Mouse (Mus musculus) large intestine, adult 2 months (tissue): Measurements from ENCODE around the gene Lgals8. TPM values are rescaled to one million over a fixed set of nuclear protein-coding genes. Genes with fewer than 3 reads are reported as not detected.
A peak's percentile ranks its signal among the peaks of the same experiment; 100 is the strongest.
"Not testable (repeated sequence)": the region's sequence is repeated elsewhere in the genome, so short reads cannot be mapped to it uniquely, and the experiment has no call there.

Experiments
- DNase-seq: peaks from one replicate; pipeline ENCODE4 v3.0.0-alpha.2; 2012; ENCODE audit warnings: low read depth, low spot score
- whole genome bisulfite sequencing: fragments of 180-500 bp; shearing (Covaris S2); methylation state at CpG from one replicate; pipeline ENCODE4 v1.1.7; 2018; 5-methylcytosine and 5-hydroxymethylcytosine counted together
- polyA plus RNA-seq: library from polyadenylated mRNA; depleted of rRNA; stranded (reverse); fragments of >200 nt; gene quantifications from 2 replicates; pipeline ENCODE4 v1.2.3, GENCODE M21; 2012; rRNA removed

The Lgals8 gene
- polyA plus RNA-seq = 29.1 and 48.6 TPM in 2 replicates

- DNase-seq = no peak
- WGBS = 74% methylated on average over 1 of the region's 1 CpGs
Observed at GRCm38 (mm10) chr13:12464844-12465243, at the start of gene Lgals8. Gene Lgals8 (minus strand): TSS chr13:12464944.

- no peak for DNase-seq
- 66% methylated on average over 9 of the region's 9 CpGs for WGBS
Observed at GRCm38 (mm10) chr13:12511189-12511965, 46.6 kb upstream of the Lgals8 start.

- DNase-seq = peak; percentile 4
- WGBS = 30% methylated on average over 6 of the region's 6 CpGs
Observed at GRCm38 (mm10) chr13:12510032-12510431, 45.3 kb upstream of the Lgals8 start.

GRCm38 (mm10) chr13:12507426-12507825, 42.7 kb upstream of the Lgals8 start:
- 88% methylated on average over 6 of the region's 6 CpGs for WGBS
- no peak for DNase-seq

- DNase-seq = no peak
- 85% methylated on average over 3 of the region's 3 CpGs for WGBS
Observed at GRCm38 (mm10) chr13:12505359-12505758, 40.6 kb upstream of the Lgals8 start.

- no peak for DNase-seq
- WGBS = 58% methylated on average over 11 of the region's 11 CpGs
Observed at GRCm38 (mm10) chr13:12503238-12503751, 38.6 kb upstream of the Lgals8 start.

GRCm38 (mm10) chr13:12502665-12503237, 38.0 kb upstream of the Lgals8 start:
- no peak for DNase-seq

GRCm38 (mm10) chr13:12499107-12499506, 34.4 kb upstream of the Lgals8 start:
- whole genome bisulfite sequencing = 84% methylated on average over 7 of the region's 7 CpGs
- DNase-seq = no peak

More at GRCm38 (mm10) chr13:12502665-12503237, 38.0 kb upstream of the Lgals8 start:
- WGBS = 30% methylated on average over 4 of the region's 4 CpGs

GRCm38 (mm10) chr13:12497809-12498208, 33.1 kb upstream of the Lgals8 start:
- WGBS = 56% methylated on average over 8 of the region's 8 CpGs
- DNase-seq = no peak

GRCm38 (mm10) chr13:12494750-12495149, 30.0 kb upstream of the Lgals8 start:
- WGBS = 81% methylated on average over 9 of the region's 9 CpGs
- DNase-seq = no peak

- DNase-seq = no peak
- 83% methylated on average over 3 of the region's 3 CpGs for WGBS
Observed at GRCm38 (mm10) chr13:12492515-12492914, 27.8 kb upstream of the Lgals8 start.

- 71% methylated on average over 7 of the region's 7 CpGs for WGBS
Observed at GRCm38 (mm10) chr13:12485640-12486039, 20.9 kb upstream of the Lgals8 start.

GRCm38 (mm10) chr13:12485197-12485596, 20.5 kb upstream of the Lgals8 start:
- no peak for DNase-seq
- WGBS = 67% methylated on average over 2 of the region's 2 CpGs

More at GRCm38 (mm10) chr13:12485640-12486039, 20.9 kb upstream of the Lgals8 start:
- no peak for DNase-seq

GRCm38 (mm10) chr13:12479802-12480201, 15.1 kb upstream of the Lgals8 start:
- WGBS = 59% methylated on average over 6 of the region's 6 CpGs
- no peak for DNase-seq

GRCm38 (mm10) chr13:12478301-12478700, 13.6 kb upstream of the Lgals8 start:
- 79% methylated on average over 15 of the region's 15 CpGs for WGBS
- DNase-seq = no peak

- 89% methylated on average over 4 of the region's 4 CpGs for WGBS
- DNase-seq = no peak
Observed at GRCm38 (mm10) chr13:12476886-12477285, 12.1 kb upstream of the Lgals8 start.

- no peak for DNase-seq
- 87% methylated on average over 6 of the region's 6 CpGs for WGBS
Observed at GRCm38 (mm10) chr13:12475239-12475638, 10.5 kb upstream of the Lgals8 start.

GRCm38 (mm10) chr13:12473724-12474378, 9.1 kb upstream of the Lgals8 start:
- peak; percentile 50 for DNase-seq
- WGBS = 34% methylated on average over 8 of the region's 8 CpGs

GRCm38 (mm10) chr13:12468488-12468887, 3.7 kb upstream of the Lgals8 start:
- DNase-seq = no peak
- 72% methylated on average over 1 of the region's 1 CpGs for WGBS

GRCm38 (mm10) chr13:12464159-12464558, 585 bp downstream of the Lgals8 start:
- 79% methylated on average over 6 of the region's 6 CpGs for WGBS
- not testable (repeated sequence) for DNase-seq
